ENCODE assay signal across 15 mouse cellular contexts in genomic region chr10:58379699-58380098, GRCm38 (mm10).
"Had no signal": no experiment of that assay in that cellular context is flagged by ENCODE, and none has a peak within 500 bp of the region (broad histone marks: within the 10 kb centered on the region; RNA-seq: fewer than 3 reads in every experiment).

No protein-coding gene starts in this region.

- H3K36me3 ChIP-seq: liver, embryonic 15.5 days; midbrain, embryonic 12.5 days had no signal

- H3K9me3 ChIP-seq: liver, embryonic 15.5 days; midbrain, embryonic 12.5 days had no signal

- H3K27me3 ChIP-seq: liver, embryonic 15.5 days; midbrain, embryonic 12.5 days had no signal

- H3K4me2 ChIP-seq: liver, embryonic 15.5 days; lung, embryonic 14.5 days; midbrain, embryonic 12.5 days had no signal

- ATAC-seq: intestine, postnatal 0 days; lung, postnatal 0 days; midbrain, embryonic 16.5 days had no signal

- H3K27ac ChIP-seq: kidney, postnatal 0 days; left cerebral cortex, adult 2 months; liver, embryonic 15.5 days; macrophage; midbrain, embryonic 12.5 days had no signal

- H3K4me3 ChIP-seq: left cerebral cortex, adult 2 months; liver, embryonic 15.5 days; midbrain, embryonic 12.5 days had no signal

- DNase-seq: kidney, adult 2 months; kidney, postnatal 36 days; layer of hippocampus, postnatal 36 days; lung, embryonic 14.5 days; thymus, adult 2 months; thymus, postnatal 14 days; thymus, postnatal 4 days had no signal

- H3K9ac ChIP-seq: liver, embryonic 15.5 days; lung, embryonic 14.5 days; midbrain, embryonic 12.5 days had no signal
